Mouse (Mus musculus): ENCODE results near the gene Dhx9. TPM values are rescaled to one million over a fixed set of nuclear protein-coding genes. Genes with fewer than 3 reads are reported as not detected.
"Not testable (repeated sequence)": the region's sequence is repeated elsewhere in the genome, so short reads cannot be mapped to it uniquely, and the experiment has no call there.

Dhx9 gene
- polyA plus RNA-seq, 1 experiment from 2014 or later, result 10.6 TPM

- ATAC-seq (ENCODE audit: low FRiP score, low TSS enrichment), result no peak
These were observed 2.5 kb upstream of the Dhx9 start for GRCm38 (mm10) chr1:153489963-153490362.

GRCm38 (mm10) chr1:153489540-153489939, 2.1 kb upstream of the Dhx9 start:
- H3K9ac ChIP-seq (ENCODE audit: low read length), result no peak overlapping the region
- H3K4me1 ChIP-seq (replicated peaks; ENCODE audit: control insufficient read depth, insufficient read depth), result no peaks in the 10 kb centered on the region
- H3K36me3 ChIP-seq (ENCODE audit: control insufficient read depth, insufficient read depth, low read length), result no peaks in the 10 kb centered on the region
- no peak for TF ChIP-seq CTCF (IDR thresholded peaks at IDR 0.05; ENCODE audit: low read depth)
- TF ChIP-seq EP300 (optimal IDR thresholded peaks at IDR 0.05), result no peak
- H3K27ac ChIP-seq (replicated peaks), result no peak overlapping the region
- no peak for DNase-seq (ENCODE audit: low spot score)
- H3K4me2 ChIP-seq (replicated peaks; ENCODE audit: low read depth), result no peak overlapping the region
- 56% methylated on average over 2 of the region's 2 CpGs for WGBS
- ATAC-seq (ENCODE audit: low FRiP score, low TSS enrichment), result no peak
- no peaks in the 10 kb centered on the region for H3K27me3 ChIP-seq (ENCODE audit: control insufficient read depth, insufficient read depth, low read length)
- no peak overlapping the region for H3K4me3 ChIP-seq (ENCODE audit: low read depth, low read length)
- H3K9me3 ChIP-seq (ENCODE audit: control insufficient read depth, low read length), result no peaks in the 10 kb centered on the region

More at GRCm38 (mm10) chr1:153489963-153490362, 2.5 kb upstream of the Dhx9 start:
- no peak for DNase-seq (ENCODE audit: low spot score)
- H3K9me3 ChIP-seq (ENCODE audit: control insufficient read depth, low read length), result no peaks in the 10 kb centered on the region
- 73% methylated on average over 4 of the region's 4 CpGs for WGBS
- no peak overlapping the region for H3K4me2 ChIP-seq (replicated peaks; ENCODE audit: low read depth)
- no peaks in the 10 kb centered on the region for H3K27me3 ChIP-seq (ENCODE audit: control insufficient read depth, insufficient read depth, low read length)
- TF ChIP-seq EP300 (optimal IDR thresholded peaks at IDR 0.05), result no peak
- TF ChIP-seq CTCF (IDR thresholded peaks at IDR 0.05; ENCODE audit: low read depth), result no peak
- no peak overlapping the region for H3K27ac ChIP-seq (replicated peaks)
- no peak overlapping the region for H3K4me3 ChIP-seq (ENCODE audit: low read depth, low read length)
- no peak overlapping the region for H3K9ac ChIP-seq (ENCODE audit: low read length)
- no peaks in the 10 kb centered on the region for H3K36me3 ChIP-seq (ENCODE audit: control insufficient read depth, insufficient read depth, low read length)
- no peaks in the 10 kb centered on the region for H3K4me1 ChIP-seq (replicated peaks; ENCODE audit: control insufficient read depth, insufficient read depth)

- H3K4me1 ChIP-seq (replicated peaks; ENCODE audit: control insufficient read depth, insufficient read depth), result no peaks in the 10 kb centered on the region
- no peaks in the 10 kb centered on the region for H3K27me3 ChIP-seq (ENCODE audit: control insufficient read depth, insufficient read depth, low read length)
- 53% methylated on average over 7 of the region's 7 CpGs for WGBS
- H3K27ac ChIP-seq (replicated peaks), result no peak overlapping the region
- H3K9me3 ChIP-seq (ENCODE audit: control insufficient read depth, low read length), result no peaks in the 10 kb centered on the region
- no peak overlapping the region for H3K4me2 ChIP-seq (replicated peaks; ENCODE audit: low read depth)
- peak; percentile 46 for TF ChIP-seq CTCF (IDR thresholded peaks at IDR 0.05; ENCODE audit: low read depth)
- TF ChIP-seq EP300 (optimal IDR thresholded peaks at IDR 0.05), result no peak
- no peak overlapping the region for H3K9ac ChIP-seq (ENCODE audit: low read length)
- no peaks in the 10 kb centered on the region for H3K36me3 ChIP-seq (ENCODE audit: control insufficient read depth, insufficient read depth, low read length)
- DNase-seq (ENCODE audit: low spot score) (no peak), ATAC-seq (ENCODE audit: low FRiP score, low TSS enrichment) (no peak)
- no peak overlapping the region for H3K4me3 ChIP-seq (ENCODE audit: low read depth, low read length)
These were observed 1.7 kb upstream of the Dhx9 start for GRCm38 (mm10) chr1:153489132-153489531.

GRCm38 (mm10) chr1:153486767-153487499, 527 bp downstream of the Dhx9 start:
- TF ChIP-seq CTCF (IDR thresholded peaks at IDR 0.05; ENCODE audit: low read depth) (no peak), EP300 (optimal IDR thresholded peaks at IDR 0.05) (no peak)
- ATAC-seq (ENCODE audit: low FRiP score, low TSS enrichment), result peak; percentile 85
- H3K4me1 ChIP-seq (replicated peaks; ENCODE audit: control insufficient read depth, insufficient read depth), result no peaks in the 10 kb centered on the region
- WGBS, result under 1% methylated on average over 48 of the region's 64 CpGs
- peak overlapping the region; percentile 97 for H3K4me3 ChIP-seq (ENCODE audit: low read depth, low read length)
- H3K9ac ChIP-seq (ENCODE audit: low read length), result peak overlapping the region; percentile 95
- H3K9me3 ChIP-seq (ENCODE audit: control insufficient read depth, low read length), result no peaks in the 10 kb centered on the region
- H3K4me2 ChIP-seq (replicated peaks; ENCODE audit: low read depth), result peak overlapping the region; percentile 54
- DNase-seq (ENCODE audit: low spot score), result peak; percentile 79
- H3K27ac ChIP-seq (replicated peaks), result peak overlapping the region; percentile 90
- no peaks in the 10 kb centered on the region for H3K27me3 ChIP-seq (ENCODE audit: control insufficient read depth, insufficient read depth, low read length)
- no peaks in the 10 kb centered on the region for H3K36me3 ChIP-seq (ENCODE audit: control insufficient read depth, insufficient read depth, low read length)

- not testable (repeated sequence) for H3K9ac ChIP-seq (ENCODE audit: low read length)
- 6% methylated on average over 6 of the region's 6 CpGs for WGBS
These were observed 1.3 kb downstream of the Dhx9 start for GRCm38 (mm10) chr1:153486120-153486519.

GRCm38 (mm10) chr1:153485201-153485796, 2.2 kb downstream of the Dhx9 start:
- H3K4me1 ChIP-seq (replicated peaks; ENCODE audit: control insufficient read depth, insufficient read depth), result no peaks in the 10 kb centered on the region
- peaks cover 6% of the 10 kb centered on the region for H3K36me3 ChIP-seq (ENCODE audit: control insufficient read depth, insufficient read depth, low read length)
- TF ChIP-seq EP300 (optimal IDR thresholded peaks at IDR 0.05) (no peak), CTCF (IDR thresholded peaks at IDR 0.05; ENCODE audit: low read depth) (no peak)
- no peaks in the 10 kb centered on the region for H3K9me3 ChIP-seq (ENCODE audit: control insufficient read depth, low read length)
- ATAC-seq (ENCODE audit: low FRiP score, low TSS enrichment) (no peak), DNase-seq (ENCODE audit: low spot score) (no peak)
- no peak overlapping the region for H3K9ac ChIP-seq (ENCODE audit: low read length)
- WGBS, result 37% methylated on average over 2 of the region's 2 CpGs
- H3K4me3 ChIP-seq (ENCODE audit: low read depth, low read length), result peak overlapping the region; percentile 97; the same call in 1 of the 2 replicates
- H3K27me3 ChIP-seq (ENCODE audit: control insufficient read depth, insufficient read depth, low read length), result no peaks in the 10 kb centered on the region
- H3K27ac ChIP-seq (replicated peaks), result no peak overlapping the region
- peak overlapping the region; percentile 54 for H3K4me2 ChIP-seq (replicated peaks; ENCODE audit: low read depth)

More at GRCm38 (mm10) chr1:153486120-153486519, 1.3 kb downstream of the Dhx9 start:
- Histone ChIP-seq H3K4me2 (replicated peaks; ENCODE audit: low read depth) (peak overlapping the region; percentile 54), H3K4me3 (ENCODE audit: low read depth, low read length) (peak overlapping the region; percentile 97)
- not testable (repeated sequence) for H3K27me3 ChIP-seq (ENCODE audit: control insufficient read depth, insufficient read depth, low read length); DNase-seq (ENCODE audit: low spot score); H3K36me3 ChIP-seq (ENCODE audit: control insufficient read depth, insufficient read depth, low read length); H3K9me3 ChIP-seq (ENCODE audit: control insufficient read depth, low read length); ATAC-seq (ENCODE audit: low FRiP score, low TSS enrichment); H3K27ac ChIP-seq (replicated peaks); H3K4me1 ChIP-seq (replicated peaks; ENCODE audit: control insufficient read depth, insufficient read depth)

All from stomach, postnatal 0 days (tissue).